Mouse (Mus musculus) forebrain, postnatal 0 days (tissue): ENCODE results near the gene Efcab11. TPM values are rescaled to one million over a fixed set of nuclear protein-coding genes. Genes with fewer than 3 reads are reported as not detected.

Experiments used
- ATAC-seq: fragments of 200-750 bp; cut with Nextera tagmentation; 2 replicates; pipeline ENCODE4 v1.8.0; 2017; ENCODE audit warnings: mild to moderate bottlenecking, moderate library complexity
- DNase-seq: peaks from one replicate; pipeline ENCODE4 v3.0.0-alpha.2; 2015
- H3K27ac ChIP-seq: fragments of 300-500 bp; sonication (generic); 2 replicates; pipeline ENCODE4 v1.5.1; 2014; ENCODE audit warnings: low read depth, mild to moderate bottlenecking, antibody characterized with exemption, low read length, moderate library complexity, mixed read lengths
- H3K27me3 ChIP-seq: fragments of 300-500 bp; sonication (generic); 2 replicates; pipeline ENCODE4 v1.6.1; 2014; ENCODE audit warnings: mild to moderate bottlenecking, low read length, mixed read lengths; ENCODE audit not compliant: insufficient read depth
- H3K36me3 ChIP-seq: fragments of 300-500 bp; sonication (generic); 2 replicates; pipeline ENCODE4 v1.6.1; 2014; ENCODE audit warnings: mild to moderate bottlenecking, moderate library complexity; ENCODE audit not compliant: insufficient read depth
- H3K4me1 ChIP-seq: fragments of 300-500 bp; sonication (generic); 2 replicates; pipeline ENCODE4 v1.6.1; 2014; ENCODE audit warnings: antibody characterized with exemption; ENCODE audit not compliant: insufficient read depth
- H3K4me2 ChIP-seq: fragments of 300-500 bp; sonication (generic); 2 replicates; pipeline ENCODE4 v1.6.1; 2014; ENCODE audit warnings: low read depth, mild to moderate bottlenecking, moderate library complexity
- H3K4me3 ChIP-seq: fragments of 300-500 bp; sonication (generic); 2 replicates; pipeline ENCODE4 v1.5.1; 2014; ENCODE audit warnings: low read depth, low read length, mixed read lengths
- H3K9ac ChIP-seq: fragments of 300-500 bp; sonication (generic); 2 replicates; pipeline ENCODE4 v1.6.1; 2014; ENCODE audit warnings: mild to moderate bottlenecking
- H3K9me3 ChIP-seq: fragments of 300-500 bp; sonication (generic); 2 replicates; pipeline ENCODE4 v1.6.1; 2016; ENCODE audit warnings: low read length
- CTCF ChIP-seq: sonication (generic); IDR thresholded peaks from 2 replicates; pipeline ENCODE4 v1.5.1; 2016; ENCODE audit warnings: antibody characterized with exemption, control low read depth, low read depth
- WGBS: fragments of 180-500 bp; shearing (Covaris S2); extraction: QIAGEN DNeasy Blood & Tissue Kit; methylation state at CpG from one replicate; pipeline ENCODE4 v1.1.7; 2014; 5-methylcytosine and 5-hydroxymethylcytosine counted together
- polyA plus RNA-seq: library from polyadenylated mRNA; unstranded; fragments of >200 nt; fragmentation: Nextera tagmentation; extraction: Ambion mirVana; gene quantifications from 2 replicates; pipeline ENCODE4 v1.2.1, GENCODE M21; 2015
- total RNA-seq: library from RNA; depleted of rRNA; stranded (reverse); fragments of >200 nt; gene quantifications from 2 replicates; pipeline ENCODE4 v1.2.3, GENCODE M21; 2014

Gene Efcab11
- total and polyA plus RNA-seq, 2 experiments from 2014 or later = 3.3 to 3.7 TPM

GRCm38 (mm10) chr12:99899991-99900390, 15.8 kb upstream of the Efcab11 start:
- ATAC-seq (no peak), DNase-seq (no peak)
- no peak overlapping the region for H3K4me3 ChIP-seq
- no peak overlapping the region for H3K27ac ChIP-seq
- H3K9ac ChIP-seq = no peak overlapping the region
- peak; percentile 50 for TF ChIP-seq CTCF
- no peaks in the 10 kb centered on the region for H3K9me3 ChIP-seq
- peaks cover 70% of the 10 kb centered on the region for H3K36me3 ChIP-seq
- no peaks in the 10 kb centered on the region for H3K27me3 ChIP-seq
- no peak overlapping the region for H3K4me2 ChIP-seq
- whole genome bisulfite sequencing = 80% methylated on average over 1 of the region's 3 CpGs
- no peaks in the 10 kb centered on the region for H3K4me1 ChIP-seq

GRCm38 (mm10) chr12:99898248-99898870, 14.1 kb upstream of the Efcab11 start:
- H3K4me2 ChIP-seq = no peak overlapping the region
- H3K4me3 ChIP-seq = no peak overlapping the region
- no peak for DNase-seq
- no peaks in the 10 kb centered on the region for H3K4me1 ChIP-seq
- H3K9ac ChIP-seq = no peak overlapping the region
- H3K36me3 ChIP-seq = peaks cover 68% of the 10 kb centered on the region
- TF ChIP-seq CTCF = no peak
- no peaks in the 10 kb centered on the region for H3K27me3 ChIP-seq
- 88% methylated on average over 16 of the region's 16 CpGs for WGBS
- no peak; the same call in 1 of the 2 replicates for ATAC-seq
- no peaks in the 10 kb centered on the region for H3K9me3 ChIP-seq
- H3K27ac ChIP-seq = no peak overlapping the region

- DNase-seq (no peak), ATAC-seq (no peak)
- Histone ChIP-seq H3K4me3 (no peak overlapping the region), H3K9me3 (no peaks in the 10 kb centered on the region), H3K9ac (no peak overlapping the region), H3K27me3 (no peaks in the 10 kb centered on the region), H3K27ac (no peak overlapping the region), H3K36me3 (peaks cover 68% of the 10 kb centered on the region), H3K4me1 (no peaks in the 10 kb centered on the region), H3K4me2 (no peak overlapping the region)
- no peak for TF ChIP-seq CTCF
- WGBS = 89% methylated on average over 4 of the region's 4 CpGs
Observed at GRCm38 (mm10) chr12:99897846-99898245, 13.6 kb upstream of the Efcab11 start.

DNA sequence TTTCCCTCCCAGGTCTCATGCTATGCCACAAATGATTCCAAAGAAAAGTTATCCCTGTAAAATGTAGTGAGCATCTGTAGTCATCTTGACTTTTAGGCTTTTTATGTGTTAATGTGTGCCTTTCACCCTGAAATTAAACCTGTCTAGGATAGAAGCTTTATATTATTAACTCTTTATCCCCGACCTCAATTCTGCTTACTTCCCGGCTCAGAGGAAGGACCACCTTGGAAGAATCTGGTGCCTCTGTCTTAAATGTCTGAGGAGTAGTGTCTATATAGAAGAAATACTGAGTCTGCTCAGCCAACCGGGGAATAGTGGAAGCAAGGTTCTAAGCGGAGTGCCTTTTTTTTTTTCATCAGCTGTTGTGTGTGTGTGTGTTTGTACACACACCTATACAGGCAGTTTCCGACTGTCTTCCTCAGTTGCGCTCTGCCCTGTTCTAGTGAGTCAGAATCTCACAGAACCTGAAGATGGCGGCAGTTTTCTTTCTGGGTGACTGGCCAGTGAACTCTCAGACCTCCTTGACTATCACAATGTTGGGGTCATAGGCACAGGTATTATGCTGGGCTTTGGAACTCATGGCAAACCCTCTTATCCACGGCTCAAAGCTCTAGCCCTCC, 1.2 kb upstream of the Efcab11 start:
- H3K4me1 ChIP-seq = 0 out of 2 replicates have a peak, but pooled peaks cover 5% of the 10 kb centered on the region
- no peak for TF ChIP-seq CTCF
- 22% methylated on average over 8 of the region's 8 CpGs for WGBS
- DNase-seq (no peak), ATAC-seq (no peak)
- H3K4me3 ChIP-seq = peak overlapping the region; percentile 90
- H3K4me2 ChIP-seq = peak overlapping the region; percentile 89
- no peaks in the 10 kb centered on the region for H3K9me3 ChIP-seq
- H3K9ac ChIP-seq = peak overlapping the region; percentile 80
- H3K27ac ChIP-seq = no peak overlapping the region
- no peaks in the 10 kb centered on the region for H3K36me3 ChIP-seq
- no peaks in the 10 kb centered on the region for H3K27me3 ChIP-seq

DNA sequence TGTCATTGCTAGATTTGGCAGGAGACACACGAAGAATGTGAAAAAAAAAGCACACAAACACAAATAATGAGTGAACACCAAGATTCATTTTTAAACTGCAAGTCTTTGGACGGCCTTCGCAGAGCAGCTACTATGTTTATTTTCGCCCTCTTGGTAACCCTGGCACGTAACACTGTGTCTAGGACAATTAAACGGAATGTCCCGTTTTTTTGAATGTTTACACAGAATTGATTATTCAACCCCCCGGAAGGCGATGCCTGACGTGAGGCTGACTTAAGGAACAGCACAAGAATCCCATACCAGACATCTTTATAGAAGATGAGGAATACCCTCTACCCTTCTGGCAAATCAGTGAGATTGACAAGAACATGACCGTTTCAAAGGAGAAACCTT, 530 bp downstream of the Efcab11 start:
- no peak for TF ChIP-seq CTCF
- H3K9ac ChIP-seq = peak overlapping the region; percentile 80
- ATAC-seq (peak; percentile 15), DNase-seq (no peak)
- H3K36me3 ChIP-seq = no peaks in the 10 kb centered on the region
- H3K9me3 ChIP-seq = no peaks in the 10 kb centered on the region
- 0 out of 2 replicates have a peak, but pooled peaks cover 5% of the 10 kb centered on the region for H3K4me1 ChIP-seq
- H3K4me3 ChIP-seq = peak overlapping the region; percentile 90
- no peaks in the 10 kb centered on the region for H3K27me3 ChIP-seq
- peak overlapping the region; percentile 76 for H3K27ac ChIP-seq
- WGBS = under 1% methylated on average over 11 of the region's 11 CpGs
- peak overlapping the region; percentile 89 for H3K4me2 ChIP-seq

GRCm38 (mm10) chr12:99883000-99883712, 1.1 kb downstream of the Efcab11 start:
- under 1% methylated on average over 38 of the region's 38 CpGs for WGBS
- DNase-seq = peak; percentile 96
- Histone ChIP-seq H3K27ac (0 out of 2 replicates have a peak overlapping the region, but pooled peaks have one; percentile 76), H3K4me2 (peak overlapping the region; percentile 89), H3K4me1 (0 out of 2 replicates have a peak, but pooled peaks cover 5% of the 10 kb centered on the region), H3K36me3 (no peaks in the 10 kb centered on the region), H3K27me3 (no peaks in the 10 kb centered on the region), H3K9ac (peak overlapping the region; percentile 80; the same call in 1 of the 2 replicates), H3K4me3 (peak overlapping the region; percentile 90), H3K9me3 (no peaks in the 10 kb centered on the region)
- peak; percentile 94 for ATAC-seq
- no peak for TF ChIP-seq CTCF

GRCm38 (mm10) chr12:99874609-99875008, 9.6 kb downstream of the Efcab11 start:
- no peak for DNase-seq
- no peak overlapping the region for H3K4me2 ChIP-seq
- 79% methylated on average over 6 of the region's 6 CpGs for WGBS
- H3K9me3 ChIP-seq = no peaks in the 10 kb centered on the region
- no peaks in the 10 kb centered on the region for H3K4me1 ChIP-seq
- no peak overlapping the region for H3K27ac ChIP-seq
- ATAC-seq = no peak
- H3K4me3 ChIP-seq = no peak overlapping the region
- TF ChIP-seq CTCF = no peak
- no peak overlapping the region for H3K9ac ChIP-seq
- H3K27me3 ChIP-seq = no peaks in the 10 kb centered on the region
- H3K36me3 ChIP-seq = no peaks in the 10 kb centered on the region
